Mouse (Mus musculus) CH12.LX (cell line): Measurements from ENCODE around the gene AI593442.

Experiments
- CTCF ChIP-seq, 2 experiments: IDR thresholded peaks in 1 of 2; conservative IDR thresholded peaks in 1 of 2; 2 replicates each; pipeline ENCODE4 v1.5.1; 2011 to 2012; ENCODE audit warnings: low read depth in 2 of 2, low read length in 2 of 2, improper control_type of control experiment in 1 of 2, inconsistent platforms in 1 of 2, mild to moderate bottlenecking in 1 of 2, moderate library complexity in 1 of 2
- RCOR1 ChIP-seq: conservative IDR thresholded peaks from 2 replicates; pipeline ENCODE4 v1.6.1; 2012; ENCODE audit warnings: low read depth, mild to moderate bottlenecking, inconsistent platforms, low read length, improper control_type of control experiment
- UBTF ChIP-seq: IDR thresholded peaks from 2 replicates; pipeline ENCODE4 v1.6.1; 2012; ENCODE audit warnings: low read depth, mild to moderate bottlenecking, inconsistent platforms, low read length, improper control_type of control experiment, moderate library complexity
- USF1 ChIP-seq: IDR thresholded peaks from 2 replicates; pipeline ENCODE4 v1.6.1; 2014; ENCODE audit warnings: low read depth, mild to moderate bottlenecking, inconsistent platforms, low read length, improper control_type of control experiment

GRCm38 (mm10) chr9:52650341-52650951 lies 29.1 kb downstream of the AI593442 start:
- TF ChIP-seq USF1 (no peak), CTCF (conservative IDR thresholded peaks at IDR 0.05 in 1 of 2, IDR thresholded peaks at IDR 0.05 in 1 of 2; ENCODE audit: low read depth in 2 of 2, low read length in 2 of 2) (no peak), UBTF (no peak), RCOR1 (no peak)
